Mouse (Mus musculus): ENCODE data around the gene Fbxl17.

Fbxl17 gene

DNA sequence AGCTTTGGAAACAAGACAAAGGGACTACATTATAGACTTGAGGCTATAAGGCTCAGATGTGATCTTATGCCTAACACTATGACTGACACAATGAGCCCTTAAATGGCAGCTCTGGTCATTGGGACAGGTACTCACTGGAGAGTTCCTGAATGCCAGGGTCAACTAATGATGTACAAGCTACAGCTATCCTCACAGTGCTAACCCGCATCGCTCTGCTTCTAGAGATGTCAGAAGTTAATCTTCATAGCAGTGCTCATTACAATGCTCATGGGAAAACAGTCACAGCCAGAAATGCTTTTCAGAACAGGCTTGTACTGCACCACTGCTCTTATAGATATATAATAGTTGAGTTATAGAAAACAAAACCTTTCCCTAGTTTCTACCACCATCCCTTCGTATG lies 438.0 kb downstream of the Fbxl17 start:
- DNase-seq (ENCODE audit: low read depth, low spot score): no peak

DNA sequence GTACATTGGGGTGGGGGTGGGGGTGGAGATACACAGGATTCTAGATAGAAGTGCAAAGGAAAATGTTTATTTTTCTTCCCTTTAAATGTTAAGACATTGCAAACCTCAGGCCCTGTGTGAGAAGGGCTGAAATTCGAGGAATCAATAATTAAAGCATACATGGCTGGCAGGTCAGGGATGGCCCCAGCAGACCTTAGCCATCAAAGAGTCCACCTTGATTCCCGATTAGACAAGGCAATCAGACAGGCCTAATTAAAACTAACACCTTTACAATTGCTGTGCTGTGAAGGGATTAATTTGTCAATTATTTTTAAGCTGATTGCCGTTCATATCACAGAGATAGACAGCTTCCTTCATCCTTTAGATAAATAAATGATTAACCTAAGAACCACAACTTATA lies 439.0 kb downstream of the Fbxl17 start:
- DNase-seq (ENCODE audit: low read depth, low spot score): no peak

DNA sequence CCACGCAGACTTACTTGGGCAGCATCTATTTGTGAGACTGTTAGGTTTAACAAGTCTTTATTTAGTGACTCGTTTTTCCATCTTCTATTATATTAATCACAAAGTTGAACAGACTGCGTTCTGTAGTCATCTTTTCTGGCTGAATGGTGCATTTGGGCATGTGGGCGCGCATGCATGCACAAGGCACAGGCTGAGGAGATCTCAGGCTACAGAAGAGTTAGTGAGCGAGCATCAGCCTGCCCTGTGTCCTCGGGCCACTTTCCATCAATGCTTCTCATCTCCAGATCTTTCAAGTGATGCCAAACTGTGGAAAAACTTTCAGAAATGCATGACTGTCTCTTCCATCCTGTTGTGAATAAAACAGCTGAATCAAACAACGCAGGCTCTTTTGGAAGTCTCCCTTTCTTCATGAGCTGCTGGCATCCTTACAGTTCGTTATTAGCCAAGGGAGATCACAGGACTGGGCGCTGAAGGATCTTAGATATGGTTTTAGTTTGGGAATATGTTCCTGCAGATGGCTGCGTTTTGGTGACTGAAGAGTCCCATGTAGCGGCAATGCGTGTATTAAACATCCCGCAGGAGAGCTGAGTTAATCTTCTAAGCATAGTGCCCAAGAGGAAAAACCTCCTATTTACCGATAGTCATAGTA lies 442.0 kb downstream of the Fbxl17 start:
- no peak for DNase-seq (ENCODE audit: low read depth, low spot score)

DNA sequence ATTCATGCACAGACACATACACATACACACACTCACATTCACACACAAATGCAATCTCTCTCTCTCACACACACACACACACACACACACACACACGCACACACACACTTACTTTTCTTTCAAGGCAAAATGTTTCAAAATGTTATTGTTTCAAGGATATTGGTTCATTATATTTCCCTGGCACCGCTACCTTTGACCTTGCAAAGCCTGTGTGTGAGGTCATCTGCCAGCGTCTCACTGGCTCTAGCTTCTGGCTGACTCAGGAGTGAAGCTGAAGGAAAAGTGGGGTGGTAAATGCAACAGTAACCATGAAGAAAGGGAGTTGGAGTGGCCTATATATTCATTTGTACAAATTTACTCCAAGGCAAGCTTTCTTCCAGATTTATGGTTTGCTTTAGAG lies 442.8 kb downstream of the Fbxl17 start:
- DNase-seq (ENCODE audit: low read depth, low spot score): no peak

- no peak for DNase-seq (ENCODE audit: low read depth, low spot score)
These were observed 446.5 kb downstream of the Fbxl17 start for GRCm38 (mm10) chr17:63053311-63053710.

DNA sequence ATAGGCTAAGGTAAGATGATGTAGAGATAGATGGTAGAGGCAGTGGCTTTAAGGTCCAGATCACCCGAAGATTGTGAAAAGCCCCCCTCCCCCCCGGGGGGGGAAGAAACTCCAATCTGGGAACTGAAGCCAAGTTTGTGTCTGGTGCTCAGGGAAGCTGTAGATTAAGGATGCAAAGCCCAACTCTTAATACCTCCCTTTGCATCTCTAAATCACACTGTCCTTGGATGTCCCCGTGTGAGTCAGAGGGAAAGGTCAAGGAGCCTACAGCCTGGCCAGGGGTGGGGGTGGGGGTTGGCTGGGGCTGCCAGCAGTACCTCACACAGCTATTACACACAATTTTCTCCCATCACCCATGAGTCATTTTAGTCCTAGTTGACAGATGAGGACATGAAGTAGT lies 453.4 kb downstream of the Fbxl17 start:
- DNase-seq (ENCODE audit: low read depth, low spot score): no peak

- DNase-seq (ENCODE audit: low read depth, low spot score): no peak
These were observed 454.5 kb downstream of the Fbxl17 start for GRCm38 (mm10) chr17:63045297-63045696.

DNA sequence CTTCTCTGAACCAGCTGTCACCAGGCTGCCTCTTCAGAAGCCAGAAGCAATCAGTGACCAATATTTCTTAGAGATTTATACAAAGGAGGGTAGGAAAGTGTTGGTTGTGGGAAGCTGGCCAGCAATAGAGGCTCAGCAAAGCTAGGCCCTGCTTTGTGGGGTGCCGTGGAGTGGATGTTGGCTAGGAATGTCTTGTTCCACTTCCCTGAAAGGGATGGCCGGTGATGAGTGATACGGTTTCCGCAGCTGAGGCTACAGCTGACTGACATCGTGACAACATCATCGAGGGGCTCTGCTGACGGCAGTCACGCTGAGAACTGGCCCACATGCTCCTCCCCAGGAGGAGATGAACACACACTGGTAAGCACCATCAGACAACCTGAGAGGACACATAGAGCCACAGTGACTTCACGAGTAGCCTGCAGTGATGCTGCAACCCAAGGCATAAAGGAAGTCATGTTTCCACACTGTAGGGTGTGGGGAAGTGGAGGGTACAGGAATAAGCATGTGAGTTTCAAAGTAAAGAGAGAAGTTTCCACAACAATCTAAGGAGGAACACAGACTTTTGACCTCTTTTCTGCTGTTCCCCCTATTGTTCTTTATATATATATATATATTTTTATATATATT lies 456.7 kb downstream of the Fbxl17 start:
- DNase-seq (ENCODE audit: low read depth, low spot score): no peak

DNA sequence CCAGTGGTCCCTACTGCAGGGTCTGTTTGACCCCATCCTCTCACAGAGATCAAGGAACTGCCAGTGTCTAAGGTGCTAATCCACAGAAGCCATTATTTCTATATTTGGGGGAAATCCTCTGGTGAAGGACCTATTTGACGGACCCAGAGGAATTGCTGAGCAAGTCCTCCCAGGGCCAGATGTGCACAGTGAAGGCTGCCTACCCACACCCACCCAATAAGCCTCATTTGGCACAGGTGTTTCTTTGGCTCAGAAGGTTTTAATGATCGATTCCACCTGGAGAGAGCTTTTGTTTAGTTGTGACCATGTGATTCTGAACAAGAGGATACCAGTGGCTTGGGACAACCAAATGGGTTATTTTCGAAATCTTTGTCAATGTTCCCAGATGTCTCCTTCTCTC lies 462.3 kb downstream of the Fbxl17 start:
- no peak for DNase-seq (ENCODE audit: low read depth, low spot score)

- no peak for DNase-seq (ENCODE audit: low read depth, low spot score)
These were observed 466.7 kb downstream of the Fbxl17 start for GRCm38 (mm10) chr17:63033141-63033540.

- no peak for DNase-seq (ENCODE audit: low read depth, low spot score)
These were observed 470.7 kb downstream of the Fbxl17 start for GRCm38 (mm10) chr17:63029105-63029504.

GRCm38 (mm10) chr17:63025238-63025637 lies 474.6 kb downstream of the Fbxl17 start:
- DNase-seq (ENCODE audit: low read depth, low spot score): no peak

GRCm38 (mm10) chr17:63017605-63018167 lies 482.1 kb downstream of the Fbxl17 start:
- no peak for DNase-seq (ENCODE audit: low read depth, low spot score)

- no peak for DNase-seq (ENCODE audit: low read depth, low spot score)
These were observed 487.3 kb downstream of the Fbxl17 start for GRCm38 (mm10) chr17:63012571-63012923.

GRCm38 (mm10) chr17:63011893-63012570 lies 487.8 kb downstream of the Fbxl17 start:
- no peak for DNase-seq (ENCODE audit: low read depth, low spot score)

- DNase-seq (ENCODE audit: low read depth, low spot score): no peak
These were observed 489.0 kb downstream of the Fbxl17 start for GRCm38 (mm10) chr17:63010830-63011229.

DNA sequence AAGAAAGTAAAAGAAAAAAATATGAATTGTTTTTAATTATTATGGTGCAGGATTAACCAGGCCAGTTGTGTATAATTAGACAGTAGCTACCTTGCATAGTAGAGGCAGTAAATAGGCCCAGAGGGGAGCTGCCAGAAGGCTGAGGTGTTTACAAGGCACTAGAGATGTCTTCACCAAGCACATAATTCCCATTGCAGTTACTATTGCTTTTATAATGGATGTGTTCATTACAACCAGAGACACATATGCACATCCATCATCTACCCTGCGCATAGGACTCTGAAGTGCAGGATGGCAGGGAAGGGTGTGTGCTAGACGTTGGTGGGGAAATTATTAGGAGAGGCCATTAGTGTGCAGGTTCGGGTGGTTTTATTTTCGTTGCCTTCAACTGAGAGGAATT lies 491.0 kb downstream of the Fbxl17 start:
- DNase-seq (ENCODE audit: low read depth, low spot score): no peak

DNA sequence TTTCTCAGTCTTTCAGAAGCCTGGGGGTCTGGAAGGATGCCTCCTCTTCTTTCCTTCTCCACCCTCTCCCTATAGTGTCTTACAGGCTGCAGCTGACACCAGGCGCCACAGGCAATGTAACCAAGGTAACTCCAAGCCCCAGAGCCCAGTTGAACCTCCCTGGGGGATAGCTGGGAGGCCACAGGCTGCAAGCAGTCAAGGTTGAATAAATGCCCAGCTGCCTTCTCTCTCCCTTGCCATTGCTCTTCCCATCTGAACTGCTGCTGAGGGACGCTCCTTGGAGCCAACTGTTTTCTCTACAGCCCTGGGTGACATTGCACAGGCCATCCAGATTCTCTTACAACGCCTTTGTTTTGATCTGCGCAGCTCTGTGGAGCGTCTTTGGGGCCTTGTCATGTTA lies 491.5 kb downstream of the Fbxl17 start:
- DNase-seq (ENCODE audit: low read depth, low spot score): peak; percentile 19

DNA sequence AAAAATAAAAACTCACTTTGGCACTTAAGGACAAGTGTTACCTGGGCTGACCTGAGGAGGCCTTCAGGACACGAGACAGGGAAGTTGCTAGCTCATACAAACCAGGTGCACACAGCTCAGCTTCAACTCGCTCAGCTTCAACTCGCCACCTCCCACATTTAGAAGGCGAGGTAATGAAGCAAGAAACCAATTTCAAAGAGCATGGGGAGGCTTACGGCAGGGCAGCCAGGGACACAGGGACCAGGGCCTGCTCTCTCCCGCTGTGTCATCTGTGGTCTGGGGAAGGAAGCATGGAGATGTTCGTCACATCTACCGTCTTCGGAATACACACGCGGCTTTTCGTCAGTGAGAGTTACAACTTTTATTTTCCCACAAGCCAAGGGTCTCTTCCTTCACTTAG lies 491.9 kb downstream of the Fbxl17 start:
- DNase-seq (ENCODE audit: low read depth, low spot score): no peak
